Mouse (Mus musculus) cerebellum, postnatal 25 days (tissue): Measurements from ENCODE around the gene Ugt1a7c.
"Not testable (repeated sequence)": the region's sequence is repeated elsewhere in the genome, so short reads cannot be mapped to it uniquely, and the experiment has no call there.

Source experiments
- DNase-seq, 2 experiments: peaks; one replicate each; pipeline ENCODE4 v3.0.0; 2021; ENCODE audit warnings: mixed read lengths in 2 of 2

Gene Ugt1a7c

GRCm38 (mm10) chr1:88225301-88225700 lies 130.4 kb downstream of the Ugt1a7c start:
- not testable (repeated sequence) for DNase-seq

- no peak for DNase-seq
Measured at GRCm38 (mm10) chr1:88225741-88226140, 130.9 kb downstream of the Ugt1a7c start.

DNA sequence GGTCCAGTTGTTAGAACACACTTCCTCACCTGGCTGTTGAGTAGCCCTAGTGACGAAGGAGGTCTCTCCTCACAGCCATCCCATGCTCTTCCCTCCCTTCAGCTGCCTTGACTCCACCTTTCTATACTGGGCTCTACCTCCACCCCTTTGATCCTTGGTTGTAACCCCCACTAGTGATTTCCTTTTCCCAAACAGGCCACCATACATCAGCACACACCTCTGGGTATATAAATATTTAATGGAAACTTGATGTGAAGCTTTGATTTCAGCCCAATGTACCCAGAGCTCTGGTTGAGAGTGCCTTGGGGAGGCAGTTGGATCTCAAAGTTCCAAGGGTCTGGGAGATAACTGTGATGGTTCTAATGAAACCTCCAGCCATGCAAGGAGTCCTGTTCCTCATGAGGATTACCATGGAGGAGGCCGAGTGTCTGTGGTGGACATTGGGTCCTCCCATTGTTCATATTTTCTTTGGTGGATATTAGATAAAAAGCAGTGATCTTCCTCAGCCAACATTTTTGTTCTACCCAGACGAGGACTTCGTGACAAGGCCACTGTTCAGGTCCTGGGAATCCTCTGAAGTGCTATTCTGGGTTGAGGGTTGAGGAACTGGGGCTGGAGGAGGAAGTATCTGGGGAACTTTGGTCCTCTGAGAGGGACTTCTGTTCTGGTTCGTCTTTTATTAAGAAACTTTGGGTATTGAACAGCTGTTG lies 132.0 kb downstream of the Ugt1a7c start, which contains the start of gene Mroh2a:
Mroh2a (plus strand) TSS at position 317 of the 710 bp plus-strand sequence.
- peak in 1 of 2 experiments; percentile 1 for DNase-seq

GRCm38 (mm10) chr1:88227482-88227881 lies 132.6 kb downstream of the Ugt1a7c start:
- no peak for DNase-seq

- DNase-seq, result peak; percentile 9 to 10
Measured at GRCm38 (mm10) chr1:88228121-88228520, 133.3 kb downstream of the Ugt1a7c start.

DNA sequence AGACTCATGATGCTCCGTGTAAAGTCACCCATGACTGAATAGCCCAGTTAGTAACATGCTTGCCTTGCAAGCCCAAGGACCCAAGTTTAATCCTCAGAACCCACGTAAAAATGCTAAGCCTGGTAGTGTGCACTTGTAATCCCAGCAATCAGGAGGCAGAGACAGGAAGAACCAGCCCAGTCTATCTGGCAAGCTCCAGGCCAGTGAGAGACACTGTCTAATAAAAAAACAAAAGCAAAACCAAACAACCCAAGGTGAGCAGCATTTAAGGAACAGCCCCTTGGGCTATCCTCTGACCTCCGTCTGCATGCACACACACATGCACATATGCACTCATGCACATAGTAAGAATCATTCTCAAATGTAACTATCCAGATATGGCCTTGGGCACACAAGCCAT lies 134.7 kb downstream of the Ugt1a7c start:
- no peak for DNase-seq

DNA sequence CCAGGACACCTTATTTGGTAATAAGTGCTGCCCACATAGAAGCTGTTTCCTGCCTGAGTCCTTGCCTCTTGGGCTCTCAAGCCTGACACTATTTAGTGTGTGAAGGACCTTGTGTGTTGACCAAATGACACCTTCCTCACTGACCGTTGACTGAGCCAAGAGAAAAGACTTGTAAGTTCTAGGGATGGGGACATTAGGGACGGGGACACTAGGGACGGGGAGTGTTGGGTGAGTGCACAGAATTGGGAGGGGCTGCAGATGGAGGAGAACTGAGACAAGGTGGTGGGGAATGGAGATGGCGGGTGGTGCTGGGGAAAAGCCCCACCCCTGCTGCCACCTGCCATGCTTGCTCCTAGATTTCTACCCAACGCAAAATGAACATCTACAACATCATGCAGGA lies 135.1 kb downstream of the Ugt1a7c start:
- no peak for DNase-seq

GRCm38 (mm10) chr1:88230421-88230820 lies 135.6 kb downstream of the Ugt1a7c start:
- DNase-seq, result no peak

- no peak for DNase-seq
Measured at GRCm38 (mm10) chr1:88230981-88231802, 136.3 kb downstream of the Ugt1a7c start.

DNA sequence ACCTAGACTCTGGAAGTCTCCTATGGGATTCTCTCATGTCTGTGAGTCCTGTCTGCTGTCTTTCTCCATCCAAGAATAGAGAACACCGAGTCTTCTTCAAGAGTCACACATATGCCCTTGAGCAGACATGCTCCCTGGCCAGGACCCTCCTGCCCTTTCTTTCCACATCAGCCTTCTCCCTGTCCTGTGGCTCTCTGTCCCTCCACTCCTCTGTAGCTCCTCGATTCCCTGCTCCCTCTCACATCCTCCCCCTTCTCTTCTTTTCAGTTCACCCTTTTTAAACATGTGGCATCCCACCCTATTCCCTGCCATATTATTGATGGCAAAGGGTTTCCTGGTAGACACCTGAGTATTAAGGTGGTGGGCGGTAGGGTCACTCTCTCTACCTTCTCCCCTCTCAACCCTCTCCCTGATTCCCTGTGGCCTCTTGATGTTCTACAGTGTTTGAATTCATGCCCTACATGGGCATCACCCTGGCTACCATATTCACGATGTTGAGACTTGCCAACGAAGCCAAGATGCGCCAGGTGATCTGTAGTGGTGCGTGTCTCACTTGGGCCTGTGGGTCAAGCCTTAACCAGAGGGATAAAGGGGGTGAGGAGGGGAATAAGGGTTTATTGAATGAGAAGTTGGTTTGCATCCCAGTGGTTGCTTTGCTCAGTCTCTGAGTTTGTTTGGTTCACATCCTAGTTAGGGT lies 137.1 kb downstream of the Ugt1a7c start:
- DNase-seq, result no peak

GRCm38 (mm10) chr1:88232664-88233380 lies 138.0 kb downstream of the Ugt1a7c start:
- DNase-seq, result no peak

DNA sequence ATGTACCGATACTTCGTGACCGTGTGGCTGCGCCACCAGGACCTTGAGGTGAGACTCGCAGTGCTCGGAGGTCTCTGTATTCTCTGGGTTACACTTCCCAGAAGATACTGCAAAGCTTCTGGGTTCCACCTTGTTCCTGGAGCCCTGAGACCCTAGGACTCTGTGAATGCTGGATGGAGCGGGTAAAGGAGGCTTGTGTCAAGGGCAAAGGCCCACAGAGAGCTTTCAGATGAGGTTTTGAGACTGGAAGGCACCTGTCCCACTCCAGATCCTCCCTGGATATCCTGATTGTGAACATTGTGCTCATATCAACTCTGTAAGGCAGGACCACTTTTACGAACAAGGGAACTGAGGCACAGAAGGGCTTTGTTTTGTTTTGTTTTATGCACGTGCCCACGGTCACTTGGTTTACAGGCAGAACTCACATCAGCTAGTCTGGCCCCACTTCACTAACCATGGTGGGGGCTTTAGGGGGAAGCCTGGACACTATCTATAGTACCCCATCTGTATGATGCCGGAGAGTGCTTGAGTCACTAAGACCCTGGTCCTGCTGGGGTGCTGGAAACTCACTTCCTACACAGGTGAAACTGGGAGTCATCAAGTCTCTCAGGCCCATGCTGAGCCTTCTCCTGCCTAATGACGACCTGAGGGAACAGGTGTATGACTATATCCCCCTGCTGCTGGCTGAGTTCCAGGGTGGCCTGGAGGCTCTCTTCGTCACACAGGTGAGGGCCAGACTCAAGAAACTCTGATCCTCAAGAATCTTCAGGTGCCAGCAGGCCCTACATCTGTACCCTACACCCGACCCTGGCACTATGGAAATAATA lies 138.8 kb downstream of the Ugt1a7c start:
- DNase-seq, result peak in 1 of 2 experiments; percentile 38

DNA sequence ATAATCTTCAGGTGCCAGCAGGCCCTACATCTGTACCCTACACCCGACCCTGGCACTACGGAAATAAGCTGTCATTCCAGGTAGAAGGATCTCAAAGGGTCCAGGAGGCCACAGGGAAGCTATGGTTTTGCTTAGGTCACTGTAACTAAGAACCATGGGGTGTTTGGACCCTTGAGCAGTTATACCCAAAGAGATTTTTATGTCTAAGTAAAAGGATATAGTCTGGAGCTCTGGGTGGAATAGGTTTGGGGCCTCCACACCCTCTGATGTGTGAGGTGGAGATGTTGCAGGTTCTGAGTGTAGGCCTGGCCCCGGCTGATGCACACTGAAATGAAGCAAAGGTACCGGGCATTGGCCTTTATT lies 139.4 kb downstream of the Ugt1a7c start:
- DNase-seq, result no peak

- no peak for DNase-seq
Measured at GRCm38 (mm10) chr1:88234646-88235045, 139.8 kb downstream of the Ugt1a7c start.

DNA sequence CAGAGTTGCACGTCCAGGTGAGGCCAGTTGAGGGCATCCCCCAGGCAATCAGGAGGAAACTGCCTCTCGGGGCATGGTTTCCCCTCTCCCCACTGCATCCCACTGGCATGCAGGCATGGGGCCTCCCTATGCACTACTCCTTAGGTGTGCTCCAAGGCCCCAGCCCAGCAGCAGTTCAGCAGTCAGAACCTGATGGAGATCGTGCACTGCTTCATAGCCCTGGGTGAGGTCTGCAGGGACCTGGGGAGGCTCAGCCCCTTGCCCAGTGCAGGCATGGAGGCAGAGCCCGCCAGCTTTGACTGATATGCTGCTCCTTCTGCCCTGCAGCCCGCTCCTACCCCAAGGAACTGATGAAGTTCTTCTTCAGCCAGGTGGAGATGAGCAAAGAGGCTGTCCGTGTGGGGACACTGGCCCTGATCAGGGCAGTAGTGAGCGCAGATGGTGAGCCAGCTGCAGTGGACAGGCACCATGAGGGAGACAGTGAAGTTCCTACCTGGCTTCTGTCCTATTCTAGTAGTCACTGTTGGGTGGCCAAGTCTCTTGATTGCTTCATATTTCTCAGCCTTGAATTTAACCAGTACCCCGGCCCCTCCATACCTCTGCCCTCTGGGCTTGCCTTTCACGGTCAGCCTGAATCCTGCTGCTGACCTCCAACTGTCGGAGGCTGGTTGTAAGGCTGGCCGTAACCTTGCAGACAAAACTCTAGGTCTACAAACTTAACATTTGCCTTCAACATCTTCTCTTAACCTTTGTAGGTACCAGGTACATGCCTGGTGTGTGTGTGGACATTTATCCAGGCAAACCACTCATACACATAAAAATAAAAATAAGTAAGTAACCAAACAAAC lies 140.4 kb downstream of the Ugt1a7c start:
- DNase-seq, result no peak

GRCm38 (mm10) chr1:88235894-88236415 lies 141.1 kb downstream of the Ugt1a7c start:
- DNase-seq, result no peak

DNA sequence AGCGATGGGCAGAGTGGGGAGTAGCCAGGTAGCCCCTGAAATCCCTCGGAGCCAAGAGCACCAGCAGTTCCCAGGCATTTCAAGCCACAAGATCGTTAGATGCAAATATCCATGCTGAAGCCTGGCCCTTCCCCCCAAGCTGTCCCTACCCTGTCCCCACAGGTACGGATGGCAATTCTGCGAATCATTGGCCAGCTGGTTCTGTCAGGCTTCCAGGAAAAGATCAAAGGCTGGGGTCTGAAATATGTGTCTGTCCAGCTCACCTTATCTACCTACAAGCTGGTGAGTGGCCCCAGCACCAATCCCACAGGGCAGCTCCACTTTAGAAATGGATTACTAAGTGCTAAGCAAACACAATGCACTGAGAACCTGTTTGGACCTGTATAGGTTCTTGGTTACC lies 142.4 kb downstream of the Ugt1a7c start:
- DNase-seq, result no peak

GRCm38 (mm10) chr1:88238771-88239170 lies 143.9 kb downstream of the Ugt1a7c start:
- no peak for DNase-seq

DNA sequence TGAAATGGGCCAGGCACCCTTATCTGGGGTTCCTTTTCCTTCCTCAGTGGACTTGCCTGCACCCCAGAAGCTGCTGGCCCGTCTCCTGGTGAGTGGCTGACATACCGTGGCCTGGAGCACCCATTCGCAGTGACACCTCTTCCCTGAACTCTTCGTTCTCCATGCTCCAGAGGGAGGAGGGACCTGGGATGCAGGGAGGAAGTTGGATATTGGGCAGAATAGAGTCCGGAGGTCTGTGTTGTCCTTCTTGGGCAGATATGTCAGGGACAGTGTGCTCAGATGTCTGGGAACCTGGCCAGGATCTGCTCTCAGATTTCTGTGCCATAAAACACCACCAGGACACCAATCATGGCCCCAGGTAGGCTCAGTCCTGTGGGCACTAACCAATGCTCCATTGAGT lies 145.2 kb downstream of the Ugt1a7c start:
- no peak for DNase-seq

- no peak for DNase-seq
Measured at GRCm38 (mm10) chr1:88240579-88240978, 145.7 kb downstream of the Ugt1a7c start.

DNA sequence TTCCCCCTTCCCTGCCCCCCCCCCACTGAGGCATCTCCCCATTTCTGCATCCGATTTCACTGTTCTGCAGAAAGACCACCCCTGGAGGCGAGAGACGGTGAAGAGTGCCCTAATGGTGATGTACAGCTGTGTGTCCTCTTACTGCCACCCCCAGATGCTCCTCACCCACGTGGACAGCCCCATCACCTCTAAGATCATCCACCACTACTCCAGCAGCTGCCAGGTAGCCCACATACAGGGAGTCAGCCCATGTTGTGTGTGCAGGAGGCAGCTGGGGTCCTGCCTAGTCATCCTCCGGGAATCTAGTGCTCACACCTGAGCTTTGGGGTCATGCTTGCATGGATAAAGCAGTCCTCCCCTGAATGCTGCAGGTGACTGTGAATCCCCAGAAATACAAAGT lies 149.0 kb downstream of the Ugt1a7c start:
- DNase-seq, result no peak
